Mouse (Mus musculus) C2C12 (cell line): Measurements from ENCODE around the gene Ankrd40.

Experiments used
- CTCF ChIP-seq: IDR thresholded peaks from one replicate; pipeline ENCODE4 v1.5.1; 2011; ENCODE audit not compliant: control insufficient read depth, insufficient read depth, insufficient read length
- FOSL1 ChIP-seq: IDR thresholded peaks from one replicate; pipeline ENCODE4 v1.8.0; 2011; ENCODE audit warnings: mild to moderate bottlenecking, low read length; ENCODE audit not compliant: poor library complexity, insufficient read depth, severe bottlenecking
- MAX ChIP-seq: IDR thresholded peaks from one replicate; pipeline ENCODE4 v1.6.1; 2011; ENCODE audit warnings: mild to moderate bottlenecking, control low read depth
- MYOD1 ChIP-seq: IDR thresholded peaks from one replicate; pipeline ENCODE4 v1.6.1; 2011; ENCODE audit warnings: low read depth; ENCODE audit not compliant: control insufficient read depth, insufficient read length
- MYOG ChIP-seq: IDR thresholded peaks from one replicate; pipeline ENCODE4 v1.6.1; 2011; ENCODE audit not compliant: control insufficient read depth, insufficient read length; ENCODE audit errors: extremely low read depth
- USF1 ChIP-seq: IDR thresholded peaks from one replicate; pipeline ENCODE4 v1.6.1; 2011; ENCODE audit warnings: low read depth, mild to moderate bottlenecking, control low read depth, moderate library complexity

DNA sequence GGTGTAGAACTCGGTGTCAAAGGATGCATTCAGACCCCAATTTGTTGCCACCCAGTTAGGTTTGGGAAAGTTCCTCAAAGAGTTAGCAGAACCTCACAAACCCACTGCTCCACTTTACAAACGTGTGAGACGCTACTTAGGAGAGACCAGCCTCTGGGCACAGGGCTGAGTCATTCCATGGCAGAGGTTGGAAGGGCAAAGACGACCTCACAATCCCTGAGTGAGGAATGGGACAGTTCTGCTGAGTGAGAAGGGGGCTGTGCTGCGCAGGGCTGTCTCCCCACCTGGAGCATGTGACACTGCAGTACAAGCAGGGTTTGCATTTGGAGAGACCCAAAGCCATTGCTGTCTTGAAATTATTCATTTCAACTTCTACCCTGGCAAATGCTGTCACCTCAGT, 45.5 kb upstream of the Ankrd40 start:
- TF ChIP-seq FOSL1 (no peak), MYOG (no peak), MAX (no peak), CTCF (no peak), MYOD1 (no peak), USF1 (no peak)
